Mouse (Mus musculus) heart, embryonic 10.5 days (tissue): ENCODE measurements around the gene Agbl5. TPM values are rescaled to one million over a fixed set of nuclear protein-coding genes. Genes with fewer than 3 reads are reported as not detected.

Experiments
- DNase-seq: peaks from one replicate; pipeline ENCODE4 v3.0.0-alpha.2; 2017; ENCODE audit warnings: low spot score
- H3K27ac ChIP-seq: fragments of 300-500 bp; sonication (generic); 2 replicates; pipeline ENCODE4 v1.5.1; 2016; ENCODE audit warnings: mild to moderate bottlenecking
- H3K27me3 ChIP-seq: fragments of 300-500 bp; sonication (generic); 2 replicates; pipeline ENCODE4 v1.6.1; 2016; ENCODE audit warnings: mild to moderate bottlenecking; ENCODE audit not compliant: poor library complexity, insufficient read depth, severe bottlenecking
- H3K36me3 ChIP-seq: fragments of 300-500 bp; sonication (generic); 2 replicates; pipeline ENCODE4 v1.6.1; 2016; ENCODE audit warnings: mild to moderate bottlenecking, moderate library complexity
- H3K4me1 ChIP-seq: fragments of 300-500 bp; sonication (generic); 2 replicates; pipeline ENCODE4 v1.6.1; 2016; ENCODE audit warnings: mild to moderate bottlenecking
- H3K4me3 ChIP-seq: fragments of 300-500 bp; sonication (generic); 2 replicates; pipeline ENCODE4 v1.5.1; 2016; ENCODE audit warnings: mild to moderate bottlenecking, moderate library complexity
- H3K9me3 ChIP-seq: fragments of 300-500 bp; sonication (generic); 2 replicates; pipeline ENCODE4 v1.6.1; 2016; ENCODE audit warnings: mild to moderate bottlenecking, moderate library complexity
- WGBS: fragments of 180-500 bp; shearing (Covaris S2); methylation state at CpG from one replicate; pipeline ENCODE4 v1.1.7; 2016; 5-methylcytosine and 5-hydroxymethylcytosine counted together
- polyA plus RNA-seq: library from polyadenylated mRNA; unstranded; fragments of >200 nt; fragmentation: Nextera tagmentation; extraction: Ambion mirVana; gene quantifications from 2 replicates; pipeline ENCODE4 v1.2.1, GENCODE M21; 2016

Gene Agbl5
- polyA plus RNA-seq, 1 experiment from 2014 or later: 17.4 TPM

DNA sequence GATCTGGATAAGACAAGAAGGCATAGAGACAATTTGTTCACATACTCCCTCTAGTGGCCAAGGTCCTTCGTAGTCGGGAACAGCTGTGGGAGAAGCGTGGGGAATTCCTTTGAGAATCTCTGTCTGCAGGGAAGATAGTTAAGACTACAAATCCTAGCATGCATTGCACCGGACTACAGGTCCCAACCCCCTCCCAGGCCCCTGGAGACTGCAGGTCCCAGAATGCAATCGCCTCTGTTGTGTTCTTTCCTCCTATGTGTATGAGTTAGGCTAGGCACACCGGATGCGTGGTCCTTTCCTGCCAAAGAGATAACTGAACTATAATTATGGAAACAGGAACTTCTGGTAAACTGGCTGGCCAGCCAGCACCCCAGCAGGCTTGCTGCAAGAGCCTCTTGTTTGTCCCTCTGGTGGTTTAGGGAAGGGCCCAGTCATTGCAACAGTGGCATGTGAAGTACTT is 27.5 kb downstream of the Agbl5 start:
- Histone ChIP-seq H3K27me3 (no peaks in the 10 kb centered on the region), H3K9me3 (no peaks in the 10 kb centered on the region), H3K36me3 (peaks cover 42% of the 10 kb centered on the region), H3K4me1 (peaks cover 84% of the 10 kb centered on the region), H3K4me3 (peak overlapping the region; percentile 62), H3K27ac (peak overlapping the region; percentile 93)
- WGBS: 2% methylated on average over 7 of the region's 7 CpGs
- peak; percentile 95 for DNase-seq

DNA sequence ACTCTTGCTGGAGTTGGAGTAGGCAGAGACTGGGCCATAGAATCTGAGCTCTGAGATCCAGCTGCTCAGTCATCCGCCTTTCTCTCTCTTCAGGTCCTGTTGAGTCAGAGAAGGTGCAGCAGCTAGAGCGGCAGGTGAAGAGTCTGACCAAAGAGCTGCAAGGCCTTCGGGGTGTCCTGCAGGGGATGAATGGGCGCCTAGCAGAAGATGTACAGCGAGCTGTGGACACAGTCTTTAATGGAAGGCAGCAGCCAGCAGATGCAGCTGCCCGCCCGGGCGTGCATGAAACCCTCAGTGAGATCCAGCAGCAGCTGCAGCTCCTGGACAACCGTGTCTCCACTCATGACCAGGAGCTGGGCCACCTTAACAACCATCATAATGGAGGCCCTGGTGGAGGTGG is 28.3 kb downstream of the Agbl5 start:
- H3K4me1 ChIP-seq: peaks cover 85% of the 10 kb centered on the region
- no peaks in the 10 kb centered on the region for H3K27me3 ChIP-seq
- H3K36me3 ChIP-seq: peaks cover 42% of the 10 kb centered on the region
- H3K27ac ChIP-seq: peak overlapping the region; percentile 93; the same call in 1 of the 2 replicates
- DNase-seq: no peak
- H3K4me3 ChIP-seq: no peak overlapping the region
- no peaks in the 10 kb centered on the region for H3K9me3 ChIP-seq
- 89% methylated on average over 9 of the region's 9 CpGs for WGBS

DNA sequence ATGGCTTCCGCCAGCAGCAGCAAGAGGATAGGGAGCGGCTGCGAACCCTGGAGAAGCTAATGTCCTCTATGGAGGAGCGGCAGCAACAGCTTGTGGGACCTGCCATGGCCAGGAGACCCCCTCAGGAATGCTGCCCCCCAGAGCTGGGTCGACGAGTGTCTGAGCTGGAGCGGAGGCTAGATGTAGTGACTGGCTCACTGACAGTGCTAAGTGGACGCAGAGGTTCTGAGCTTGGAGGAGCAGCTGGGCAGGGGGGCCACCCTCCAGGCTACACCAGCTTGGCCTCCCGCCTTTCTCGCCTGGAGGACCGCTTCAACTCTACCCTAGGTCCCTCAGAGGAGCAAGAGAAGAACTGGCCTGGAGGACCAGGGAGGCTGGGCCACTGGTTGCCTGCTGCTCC is 28.9 kb downstream of the Agbl5 start:
- peaks cover 85% of the 10 kb centered on the region for H3K4me1 ChIP-seq
- no peaks in the 10 kb centered on the region for H3K27me3 ChIP-seq
- no peak overlapping the region for H3K4me3 ChIP-seq
- peaks cover 42% of the 10 kb centered on the region for H3K36me3 ChIP-seq
- no peak for DNase-seq
- H3K9me3 ChIP-seq: no peaks in the 10 kb centered on the region
- H3K27ac ChIP-seq: peak overlapping the region; percentile 93
- WGBS: 83% methylated on average over 11 of the region's 11 CpGs

DNA sequence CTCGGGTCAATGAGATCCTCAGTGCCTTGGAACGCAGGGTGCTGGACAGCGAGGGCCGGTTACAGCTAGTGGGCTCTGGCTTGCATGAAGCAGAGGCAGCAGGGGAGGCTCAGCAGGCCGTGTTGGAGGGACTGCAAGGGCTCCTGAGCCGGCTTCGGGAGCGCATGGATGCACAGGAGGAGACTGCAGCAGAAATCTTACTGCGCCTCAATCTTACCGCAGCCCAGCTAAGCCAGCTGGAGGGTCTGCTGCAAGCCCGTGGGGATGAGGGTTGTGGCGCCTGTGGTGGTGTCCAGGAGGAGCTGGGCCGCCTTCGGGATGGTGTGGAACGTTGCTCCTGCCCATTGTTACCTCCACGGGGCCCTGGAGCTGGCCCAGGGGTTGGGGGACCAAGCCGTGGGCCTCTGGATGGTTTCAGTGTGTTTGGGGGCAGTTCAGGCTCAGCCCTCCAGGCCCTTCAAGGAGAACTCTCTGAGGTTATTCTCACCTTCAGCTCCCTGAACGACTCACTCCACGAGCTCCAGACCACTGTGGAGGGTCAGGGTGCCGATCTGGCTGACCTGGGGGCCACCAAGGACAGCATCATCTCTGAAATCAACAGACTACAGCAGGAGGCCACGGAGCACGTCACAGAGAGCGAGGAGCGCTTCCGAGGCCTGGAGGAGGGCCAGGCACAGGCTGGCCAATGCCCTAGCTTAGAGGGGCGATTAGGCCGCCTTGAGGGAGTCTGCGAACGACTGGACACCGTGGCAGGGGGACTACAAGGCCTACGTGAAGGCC is 29.6 kb downstream of the Agbl5 start:
- Histone ChIP-seq H3K9me3 (no peaks in the 10 kb centered on the region), H3K27ac (peak overlapping the region; percentile 93; the same call in 1 of the 2 replicates), H3K36me3 (peaks cover 42% of the 10 kb centered on the region), H3K4me3 (no peak overlapping the region), H3K4me1 (peaks cover 85% of the 10 kb centered on the region), H3K27me3 (no peaks in the 10 kb centered on the region)
- no peak for DNase-seq
- WGBS: 84% methylated on average over 31 of the region's 31 CpGs

DNA sequence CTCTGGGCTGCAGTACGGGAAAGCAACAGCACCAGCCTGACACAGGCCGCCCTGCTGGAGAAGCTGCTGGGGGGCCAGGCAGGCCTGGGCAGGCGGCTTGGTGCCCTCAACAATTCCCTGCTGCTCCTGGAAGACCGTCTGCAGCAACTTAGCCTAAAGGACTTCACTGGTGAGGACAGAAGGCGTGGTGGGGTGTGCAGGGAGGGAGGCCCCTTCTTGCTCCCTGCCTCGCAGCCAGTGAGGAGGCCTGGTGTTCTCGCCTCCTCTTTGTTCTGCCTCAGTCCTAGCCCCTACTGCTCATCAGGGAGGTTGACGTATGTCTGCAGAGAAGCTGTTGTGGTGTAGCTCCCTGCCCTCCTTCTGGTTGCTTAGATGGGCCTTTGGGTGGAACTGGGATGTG is 30.2 kb downstream of the Agbl5 start:
- Histone ChIP-seq H3K27ac (no peak overlapping the region), H3K9me3 (no peaks in the 10 kb centered on the region)
- WGBS: 81% methylated on average over 8 of the region's 8 CpGs

DNA sequence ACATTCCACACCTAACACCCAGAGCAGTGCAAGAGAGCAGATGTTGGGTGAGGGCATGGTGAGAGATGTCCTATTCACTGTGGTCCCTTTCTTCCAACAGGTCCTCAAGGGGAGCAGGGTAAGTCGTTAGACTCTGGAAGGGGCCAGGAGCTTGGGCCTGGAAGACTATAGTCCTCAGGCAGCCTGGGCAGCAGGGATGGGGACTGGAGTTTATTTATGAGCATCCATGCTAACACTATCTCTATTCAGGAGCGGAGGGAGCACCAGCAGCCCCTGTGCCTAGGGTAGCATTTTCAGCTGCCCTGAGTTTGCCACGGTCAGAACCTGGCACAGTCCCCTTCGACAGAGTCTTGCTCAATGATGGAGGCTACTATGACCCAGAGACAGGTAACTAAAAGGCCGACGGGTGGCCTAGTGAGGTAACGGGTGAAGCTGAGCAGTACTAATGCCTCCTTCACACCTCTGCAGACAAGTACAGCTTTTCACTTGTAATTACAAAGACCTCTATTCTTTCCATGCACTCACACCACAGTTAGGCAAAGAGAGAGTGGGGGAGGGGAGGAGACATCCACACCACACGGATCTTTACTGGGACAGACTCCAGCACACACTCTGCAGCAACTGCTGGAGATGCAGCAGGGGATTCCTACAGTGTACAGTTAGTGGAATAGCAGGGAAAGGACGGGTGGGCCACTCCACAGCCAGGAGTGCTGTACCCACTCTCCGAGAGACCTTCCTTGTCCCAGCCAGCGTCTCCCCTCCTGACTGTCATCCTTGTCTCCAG is 31.5 kb downstream of the Agbl5 start:
- Histone ChIP-seq H3K4me3 (no peak overlapping the region), H3K9me3 (no peaks in the 10 kb centered on the region), H3K4me1 (peaks cover 73% of the 10 kb centered on the region), H3K36me3 (peaks cover 42% of the 10 kb centered on the region), H3K27ac (0 out of 2 replicates have a peak overlapping the region, but pooled peaks have one; percentile 88), H3K27me3 (peaks cover 7% of the 10 kb centered on the region; the same call in 1 of the 2 replicates)
- 73% methylated on average over 11 of the region's 11 CpGs for WGBS
- no peak for DNase-seq

More for the DNA sequence above, 30.2 kb downstream of the Agbl5 start:
- Histone ChIP-seq H3K27me3 (no peaks in the 10 kb centered on the region), H3K4me3 (no peak overlapping the region), H3K36me3 (peaks cover 42% of the 10 kb centered on the region), H3K4me1 (peaks cover 80% of the 10 kb centered on the region)
- DNase-seq: no peak

DNA sequence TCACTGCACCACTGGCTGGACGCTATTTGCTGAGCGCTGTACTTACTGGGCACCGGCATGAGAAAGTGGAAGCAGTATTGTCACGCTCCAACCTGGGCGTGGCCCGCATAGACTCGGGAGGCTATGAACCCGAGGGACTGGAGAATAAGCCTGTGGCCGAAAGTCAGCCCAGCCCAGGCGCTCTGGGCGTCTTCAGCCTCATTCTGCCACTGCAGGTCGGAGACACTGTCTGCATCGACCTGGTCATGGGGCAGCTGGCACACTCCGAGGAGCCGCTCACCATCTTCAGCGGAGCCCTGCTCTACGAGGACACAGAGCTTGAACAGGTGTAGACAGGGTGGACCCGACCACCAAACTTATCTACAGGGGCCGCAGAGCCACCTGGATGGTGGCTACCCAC is 32.1 kb downstream of the Agbl5 start:
- 65% methylated on average over 19 of the region's 19 CpGs for WGBS
- H3K4me3 ChIP-seq: peak overlapping the region; percentile 67

DNA sequence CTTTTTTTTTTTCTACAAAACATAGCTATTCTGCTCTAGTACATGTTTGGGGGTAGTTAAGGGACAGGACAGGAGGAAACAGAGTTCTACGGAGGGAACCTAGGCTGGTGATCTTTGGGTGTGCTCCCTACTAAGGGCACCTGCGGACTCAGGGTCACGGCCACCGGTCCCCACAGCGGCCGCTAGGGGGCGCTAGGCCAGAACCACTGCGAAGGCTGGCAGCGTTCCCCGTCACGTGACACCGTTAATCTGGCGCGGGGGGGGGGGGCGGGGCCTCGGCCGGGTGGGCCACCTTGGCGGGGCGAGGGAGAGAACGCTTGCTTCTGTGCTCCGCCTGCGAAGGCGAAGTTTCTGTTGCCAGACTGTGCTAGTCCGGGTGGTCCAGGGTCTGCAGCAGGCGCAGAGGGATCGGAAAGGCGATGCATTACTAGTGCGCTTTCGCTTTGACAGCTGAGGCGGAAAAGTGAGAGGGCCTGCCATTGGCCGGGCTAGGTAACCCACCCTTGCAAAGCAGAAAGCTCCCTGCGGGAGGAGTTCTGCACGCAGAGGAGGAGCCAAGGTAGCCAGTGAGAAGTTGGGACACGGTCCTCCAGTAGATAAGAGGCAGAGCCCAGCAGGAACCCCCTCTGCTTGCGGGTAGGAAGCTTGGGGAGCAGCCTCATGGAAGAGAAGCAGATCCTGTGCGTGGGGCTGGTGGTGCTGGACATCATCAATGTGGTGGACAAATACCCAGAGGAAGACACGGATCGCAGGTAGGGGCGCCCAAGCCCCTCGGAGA is 33.0 kb downstream of the Agbl5 start, which contains the start of gene Khk:
Gene Khk (plus strand): TSS at position 176 of the 778 bp plus-strand sequence.
- Histone ChIP-seq H3K36me3 (peaks cover 42% of the 10 kb centered on the region), H3K4me3 (peak within 1 kb of the TSS; percentile 67), H3K27ac (peak within 1 kb of the TSS; percentile 88), H3K27me3 (peaks cover 8% of the 10 kb centered on the region; the same call in 1 of the 2 replicates), H3K4me1 (peaks cover 59% of the 10 kb centered on the region), H3K9me3 (no peaks in the 10 kb centered on the region)
- 1% methylated on average over 39 of the region's 40 CpGs for WGBS
- peak; percentile 95 for DNase-seq

More for the DNA sequence above, 32.1 kb downstream of the Agbl5 start:
- H3K36me3 ChIP-seq: peaks cover 42% of the 10 kb centered on the region
- H3K4me1 ChIP-seq: peaks cover 67% of the 10 kb centered on the region
- DNase-seq: no peak
- H3K9me3 ChIP-seq: no peaks in the 10 kb centered on the region
- peaks cover 8% of the 10 kb centered on the region; the same call in 1 of the 2 replicates for H3K27me3 ChIP-seq
- 0 out of 2 replicates have a peak overlapping the region, but pooled peaks have one; percentile 88 for H3K27ac ChIP-seq

DNA sequence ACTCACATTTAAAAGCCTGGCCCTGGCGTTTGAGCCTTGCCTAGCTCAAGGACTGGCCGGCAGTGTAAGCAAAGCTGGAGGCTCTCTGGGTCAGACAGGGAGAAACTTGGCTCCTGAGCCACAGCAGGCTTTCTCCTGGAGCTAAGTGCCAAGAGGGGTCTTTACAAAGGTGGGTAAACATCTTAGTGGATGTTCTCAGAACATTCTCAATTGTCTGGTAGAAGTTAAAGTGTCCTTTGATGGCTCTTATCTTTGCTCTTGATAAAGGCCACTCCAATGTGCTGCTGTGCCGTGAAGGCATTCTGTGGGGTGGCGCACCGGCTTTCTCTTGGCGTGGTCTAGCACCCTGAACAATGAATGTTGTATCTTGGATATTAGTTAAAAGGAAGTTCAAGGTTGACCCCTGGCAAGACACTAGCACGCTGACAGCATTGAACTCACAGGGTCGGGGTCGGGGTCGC is 34.1 kb downstream of the Agbl5 start:
- H3K4me3 ChIP-seq: peak overlapping the region; percentile 67
- peaks cover 34% of the 10 kb centered on the region for H3K36me3 ChIP-seq
- DNase-seq: no peak
- H3K9me3 ChIP-seq: no peaks in the 10 kb centered on the region
- peak overlapping the region; percentile 88; the same call in 1 of the 2 replicates for H3K27ac ChIP-seq
- H3K27me3 ChIP-seq: peaks cover 8% of the 10 kb centered on the region; the same call in 1 of the 2 replicates
- H3K4me1 ChIP-seq: peaks cover 48% of the 10 kb centered on the region
- WGBS: 36% methylated on average over 10 of the region's 10 CpGs

DNA sequence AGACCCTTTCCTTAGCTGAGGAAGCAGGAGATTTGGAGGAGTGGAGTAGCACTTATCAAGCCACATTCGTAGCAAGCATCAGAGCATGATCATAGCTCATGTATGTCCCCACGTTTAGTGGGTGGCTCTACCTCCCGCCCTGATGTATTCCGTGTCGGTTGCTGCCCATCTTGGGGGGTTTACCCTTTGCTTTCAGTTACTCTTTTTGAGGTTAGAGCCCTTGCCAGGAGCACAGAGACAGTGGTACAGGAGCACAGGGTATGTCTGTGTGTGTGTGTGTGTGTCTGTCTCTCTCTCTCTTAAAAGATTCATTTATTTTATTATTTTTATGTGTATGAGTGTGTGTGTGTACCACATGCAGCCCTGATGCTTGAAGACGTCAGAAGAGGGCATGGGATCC is 34.6 kb downstream of the Agbl5 start:
- WGBS: 76% methylated on average over 6 of the region's 6 CpGs
- Histone ChIP-seq H3K27me3 (peaks cover 8% of the 10 kb centered on the region; the same call in 1 of the 2 replicates), H3K9me3 (no peaks in the 10 kb centered on the region), H3K4me3 (peak overlapping the region; percentile 67; the same call in 1 of the 2 replicates), H3K27ac (peak overlapping the region; percentile 88; the same call in 1 of the 2 replicates), H3K36me3 (peaks cover 29% of the 10 kb centered on the region), H3K4me1 (peaks cover 43% of the 10 kb centered on the region)
- DNase-seq: no peak

DNA sequence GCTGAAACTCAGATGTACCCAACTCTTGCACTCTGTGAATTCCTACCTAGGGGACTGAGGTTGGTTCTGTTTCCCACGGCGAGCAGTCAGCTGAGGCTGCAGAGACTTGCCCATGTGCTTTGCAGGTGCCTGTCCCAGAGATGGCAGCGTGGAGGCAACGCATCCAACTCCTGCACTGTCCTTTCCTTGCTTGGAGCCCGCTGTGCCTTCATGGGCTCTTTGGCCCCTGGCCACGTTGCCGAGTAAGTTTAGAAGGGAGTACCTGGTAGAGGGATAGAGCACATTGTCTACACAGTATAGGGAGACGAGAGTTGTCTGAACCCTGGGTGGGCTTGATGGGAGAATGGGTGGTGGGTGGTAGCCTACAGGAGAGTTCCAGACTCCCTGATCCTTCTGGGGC is 36.1 kb downstream of the Agbl5 start:
- peaks cover 36% of the 10 kb centered on the region for H3K4me1 ChIP-seq
- H3K36me3 ChIP-seq: peaks cover 14% of the 10 kb centered on the region
- DNase-seq: no peak
- H3K27me3 ChIP-seq: peaks cover 8% of the 10 kb centered on the region; the same call in 1 of the 2 replicates
- no peak overlapping the region for H3K27ac ChIP-seq
- H3K9me3 ChIP-seq: no peaks in the 10 kb centered on the region
- 77% methylated on average over 8 of the region's 8 CpGs for WGBS
- no peak overlapping the region for H3K4me3 ChIP-seq

DNA sequence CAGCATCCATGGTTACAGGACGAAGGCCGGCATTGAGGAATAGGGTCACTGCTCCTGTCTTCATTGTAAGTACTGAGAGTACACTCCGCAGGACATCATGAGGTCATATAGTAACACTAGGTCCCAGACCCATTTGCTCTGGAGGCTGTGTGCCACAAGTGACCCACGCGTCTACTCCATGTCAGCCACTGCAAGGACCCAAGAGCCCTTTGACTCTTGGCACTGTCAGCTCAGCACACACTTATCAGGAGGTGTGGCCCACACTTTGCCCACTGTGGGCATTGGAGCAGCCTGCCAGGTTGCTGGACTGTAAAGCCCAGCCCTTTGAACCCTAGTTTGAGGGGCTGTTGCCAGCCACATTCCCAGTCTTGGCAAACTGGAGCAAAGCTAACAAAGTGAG is 36.7 kb downstream of the Agbl5 start:
- WGBS: 84% methylated on average over 5 of the region's 5 CpGs
- no peak for DNase-seq
- Histone ChIP-seq H3K36me3 (peaks cover 8% of the 10 kb centered on the region), H3K27me3 (peaks cover 8% of the 10 kb centered on the region; the same call in 1 of the 2 replicates), H3K4me3 (no peak overlapping the region), H3K4me1 (peaks cover 37% of the 10 kb centered on the region), H3K27ac (no peak overlapping the region), H3K9me3 (no peaks in the 10 kb centered on the region)
